Mouse (Mus musculus): ENCODE results near the gene Polr2h. TPM values are rescaled to one million over a fixed set of nuclear protein-coding genes. Genes with fewer than 3 reads are reported as not detected.

Gene Polr2h
- polyA plus RNA-seq (2015; fragmentation: Illumina TruSeq; extraction: RNeasy Lipid Tissue Mini Kit (QIAGEN cat#74804); ENCODE audit: insufficient read depth, low replicate concordance) = 36.2 TPM

GRCm38 (mm10) chr16:20717181-20717977, at the start of gene Polr2h, which contains the start of gene Clcn2:
Gene Polr2h (plus strand): TSS chr16:20717665.
Gene Clcn2 (minus strand): TSS chr16:20717746.

DNA sequence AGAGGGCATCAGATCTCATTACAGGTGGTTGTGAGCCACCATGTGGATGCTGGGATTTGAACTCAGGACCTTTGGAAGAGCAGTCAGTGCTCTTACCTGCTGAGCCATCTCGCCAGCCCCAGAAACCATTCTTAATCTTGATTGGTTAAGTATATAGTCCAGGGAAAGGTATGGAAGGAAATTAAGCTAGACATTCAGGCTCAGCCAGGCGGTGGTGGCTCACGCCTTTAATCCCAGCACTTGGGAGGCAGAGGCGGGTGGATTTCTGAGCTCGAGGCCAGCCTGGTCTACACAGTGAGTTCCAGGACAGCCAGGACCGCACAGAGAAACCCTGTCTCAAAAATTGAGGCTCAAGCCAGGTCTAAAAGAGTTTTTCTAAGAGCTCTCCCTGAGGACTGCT, 49.5 kb upstream of the Polr2h start, which contains the start of gene Eif4g1:
Eif4g1 (plus strand) TSS at position 301 of the 400 bp plus-strand sequence.

DNA sequence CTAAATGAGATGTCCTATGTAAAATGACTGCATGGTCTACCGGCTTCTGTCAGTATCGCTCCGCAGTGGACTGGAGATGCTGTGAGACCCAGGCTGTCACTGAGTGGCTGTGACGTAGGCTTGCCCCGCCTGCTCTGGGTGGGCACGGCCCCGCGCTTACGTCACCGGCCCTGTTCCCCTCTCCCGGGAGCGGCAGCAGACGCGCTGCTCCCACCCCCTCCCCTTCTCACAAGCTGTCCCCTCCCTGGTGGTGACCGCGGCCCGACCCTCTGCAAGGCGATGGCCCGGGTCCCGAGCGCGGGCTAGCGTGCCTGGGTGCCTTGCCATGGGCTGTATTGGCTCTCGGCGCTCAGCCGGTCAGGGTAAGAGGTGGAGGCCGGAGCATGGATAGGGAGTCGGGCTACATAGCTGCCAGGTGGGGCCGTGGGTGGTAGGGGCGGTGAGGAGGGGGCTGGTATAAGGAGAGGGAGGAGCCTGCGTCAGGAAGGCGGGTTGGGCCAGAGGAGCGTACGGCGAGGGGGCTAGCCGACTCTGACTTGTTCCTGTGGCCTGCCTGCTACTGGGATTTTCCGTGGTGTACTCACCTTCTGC, 24.3 kb upstream of the Polr2h start, which contains the start of gene Fam131a:
Fam131a (plus strand) TSS at position 131 of the 591 bp plus-strand sequence.

GRCm38 (mm10) chr16:20732925-20733730, 15.7 kb downstream of the Polr2h start, which contains the start of gene Chrd:
Gene Chrd (plus strand): TSS chr16:20733127.

DNA sequence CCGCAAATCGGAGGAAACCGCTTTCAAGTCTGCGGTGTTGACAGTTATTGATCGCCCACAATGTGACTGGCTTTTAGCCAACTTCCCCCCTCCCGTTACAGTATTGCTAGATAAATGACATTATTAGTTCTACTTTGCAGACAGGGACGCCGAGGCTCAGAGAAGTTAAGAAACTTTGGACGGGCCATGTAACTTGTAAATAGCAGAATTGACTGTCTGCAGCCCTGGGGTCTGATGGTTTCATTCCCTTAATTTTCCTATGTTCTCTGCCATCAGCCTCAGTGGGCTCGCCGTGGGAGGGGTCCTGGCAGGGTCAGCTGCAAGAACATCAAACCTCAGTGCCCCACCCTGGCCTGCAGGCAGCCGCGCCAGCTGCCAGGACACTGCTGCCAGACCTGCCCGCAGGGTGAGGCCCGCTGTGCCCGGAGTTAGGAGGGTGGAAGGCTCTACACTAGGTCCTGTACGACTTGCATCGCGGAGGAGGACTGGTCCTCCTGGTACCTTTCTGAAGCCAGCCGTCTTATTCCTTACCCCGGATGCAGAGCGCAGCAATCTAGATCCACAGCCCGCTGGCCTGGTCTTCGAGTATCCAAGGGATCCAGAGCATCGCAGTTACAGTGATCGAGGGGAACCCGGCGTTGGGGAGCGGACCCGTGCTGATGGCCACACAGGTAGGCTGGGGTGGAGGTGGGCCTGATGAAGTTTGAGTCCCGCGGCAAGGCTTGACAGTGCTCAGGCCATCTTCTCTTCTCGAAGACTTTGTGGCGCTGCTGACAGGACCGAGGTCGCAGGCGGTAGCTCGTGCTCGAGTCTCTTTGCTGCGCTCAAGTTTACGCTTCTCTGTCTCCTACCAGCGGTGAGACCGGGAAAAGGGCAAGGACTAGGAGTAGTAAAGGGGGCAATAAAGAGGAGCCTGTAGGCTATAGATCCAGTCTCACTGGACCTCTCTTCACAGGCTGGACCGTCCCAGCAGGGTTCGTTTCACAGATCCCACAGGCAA, 16.6 kb downstream of the Polr2h start, which contains the start of gene Thpo:
Thpo (minus strand) TSS at position 781 of the 1,000 bp plus-strand sequence.

Other genes starting within 250 kb of the Polr2h start
- gene Eif2b5, start 218.8 kb upstream of the Polr2h start, polyA plus RNA-seq (2015; fragmentation: Illumina TruSeq; extraction: RNeasy Lipid Tissue Mini Kit (QIAGEN cat#74804); ENCODE audit: insufficient read depth, low replicate concordance) = 44.1 TPM
- 19.2 TPM for gene Dvl3, start 200.7 kb upstream of the Polr2h start, polyA plus RNA-seq (2015; fragmentation: Illumina TruSeq; extraction: RNeasy Lipid Tissue Mini Kit (QIAGEN cat#74804); ENCODE audit: insufficient read depth, low replicate concordance)
- gene Ap2m1, start 182.2 kb upstream of the Polr2h start, polyA plus RNA-seq (2015; fragmentation: Illumina TruSeq; extraction: RNeasy Lipid Tissue Mini Kit (QIAGEN cat#74804); ENCODE audit: insufficient read depth, low replicate concordance) = 187 TPM
- gene Abcf3, start 169.1 kb upstream of the Polr2h start, polyA plus RNA-seq (2015; fragmentation: Illumina TruSeq; extraction: RNeasy Lipid Tissue Mini Kit (QIAGEN cat#74804); ENCODE audit: insufficient read depth, low replicate concordance) = 47.3 TPM
- gene Vwa5b2, start 128.2 kb upstream of the Polr2h start, polyA plus RNA-seq (2015; fragmentation: Illumina TruSeq; extraction: RNeasy Lipid Tissue Mini Kit (QIAGEN cat#74804); ENCODE audit: insufficient read depth, low replicate concordance) = not detected
- 6.3 TPM for gene Eef1akmt4, start 106.1 kb upstream of the Polr2h start, polyA plus RNA-seq (2015; fragmentation: Illumina TruSeq; extraction: RNeasy Lipid Tissue Mini Kit (QIAGEN cat#74804); ENCODE audit: insufficient read depth, low replicate concordance)
- not detected for gene Gm49333, start 106.1 kb upstream of the Polr2h start, polyA plus RNA-seq (2015; fragmentation: Illumina TruSeq; extraction: RNeasy Lipid Tissue Mini Kit (QIAGEN cat#74804); ENCODE audit: insufficient read depth, low replicate concordance)
- gene Alg3, start 105.9 kb upstream of the Polr2h start, polyA plus RNA-seq (2015; fragmentation: Illumina TruSeq; extraction: RNeasy Lipid Tissue Mini Kit (QIAGEN cat#74804); ENCODE audit: insufficient read depth, low replicate concordance) = 9.0 TPM
- 0.37 TPM for gene Camk2n2, start 96.4 kb upstream of the Polr2h start, polyA plus RNA-seq (2015; fragmentation: Illumina TruSeq; extraction: RNeasy Lipid Tissue Mini Kit (QIAGEN cat#74804); ENCODE audit: insufficient read depth, low replicate concordance)
- gene Ece2, start 87.8 kb upstream of the Polr2h start, polyA plus RNA-seq (2015; fragmentation: Illumina TruSeq; extraction: RNeasy Lipid Tissue Mini Kit (QIAGEN cat#74804); ENCODE audit: insufficient read depth, low replicate concordance) = not detected
- gene Psmd2, start 66.0 kb upstream of the Polr2h start, polyA plus RNA-seq (2015; fragmentation: Illumina TruSeq; extraction: RNeasy Lipid Tissue Mini Kit (QIAGEN cat#74804); ENCODE audit: insufficient read depth, low replicate concordance) = 125 TPM
- 174 TPM for gene Eif4g1, start 49.4 kb upstream of the Polr2h start, polyA plus RNA-seq (2015; fragmentation: Illumina TruSeq; extraction: RNeasy Lipid Tissue Mini Kit (QIAGEN cat#74804); ENCODE audit: insufficient read depth, low replicate concordance)
- 1.5 TPM for gene Fam131a, start 24.4 kb upstream of the Polr2h start, polyA plus RNA-seq (2015; fragmentation: Illumina TruSeq; extraction: RNeasy Lipid Tissue Mini Kit (QIAGEN cat#74804); ENCODE audit: insufficient read depth, low replicate concordance)
- gene Clcn2, start 81 bp downstream of the Polr2h start, polyA plus RNA-seq (2015; fragmentation: Illumina TruSeq; extraction: RNeasy Lipid Tissue Mini Kit (QIAGEN cat#74804); ENCODE audit: insufficient read depth, low replicate concordance) = 1.6 TPM
- 0.17 TPM for gene Chrd, start 15.5 kb downstream of the Polr2h start, polyA plus RNA-seq (2015; fragmentation: Illumina TruSeq; extraction: RNeasy Lipid Tissue Mini Kit (QIAGEN cat#74804); ENCODE audit: insufficient read depth, low replicate concordance)
- gene Thpo, start 16.8 kb downstream of the Polr2h start, polyA plus RNA-seq (2015; fragmentation: Illumina TruSeq; extraction: RNeasy Lipid Tissue Mini Kit (QIAGEN cat#74804); ENCODE audit: insufficient read depth, low replicate concordance) = not detected